Mouse (Mus musculus) CH12.LX (cell line): ENCODE results near the gene Calcb.

Source experiments
- CHD1 ChIP-seq: IDR thresholded peaks from 2 replicates; pipeline ENCODE4 v1.6.1; 2012; ENCODE audit warnings: low read depth, low read length, improper control_type of control experiment, inconsistent platforms
- CTCF ChIP-seq, 2 experiments: IDR thresholded peaks in 1 of 2; conservative IDR thresholded peaks in 1 of 2; 2 replicates each; pipeline ENCODE4 v1.5.1; 2011 to 2012; ENCODE audit warnings: low read depth in 2 of 2, low read length in 2 of 2, improper control_type of control experiment in 1 of 2, inconsistent platforms in 1 of 2, mild to moderate bottlenecking in 1 of 2, moderate library complexity in 1 of 2
- EP300 ChIP-seq: IDR thresholded peaks from 2 replicates; pipeline ENCODE4 v1.6.1; 2011; ENCODE audit warnings: low read length, improper control_type of control experiment
- GABPA ChIP-seq: IDR thresholded peaks from 2 replicates; pipeline ENCODE4 v1.6.1; 2012; ENCODE audit warnings: low read depth, low read length, improper control_type of control experiment, inconsistent platforms; ENCODE audit not compliant: insufficient replicate concordance
- KAT2A ChIP-seq: IDR thresholded peaks from 2 replicates; pipeline ENCODE4 v1.6.1; 2012; ENCODE audit warnings: low read length, improper control_type of control experiment, inconsistent platforms; ENCODE audit not compliant: insufficient replicate concordance
- NRF1 ChIP-seq: IDR thresholded peaks from 2 replicates; pipeline ENCODE4 v1.6.1; 2014; ENCODE audit warnings: low read depth, mild to moderate bottlenecking, inconsistent platforms, low read length, improper control_type of control experiment, moderate library complexity
- USF1 ChIP-seq: IDR thresholded peaks from 2 replicates; pipeline ENCODE4 v1.6.1; 2014; ENCODE audit warnings: low read depth, mild to moderate bottlenecking, inconsistent platforms, low read length, improper control_type of control experiment

GRCm38 (mm10) chr7:114718300-114718699 is at the start of gene Calcb:
- TF ChIP-seq NRF1 (no peak), EP300 (no peak), CTCF (conservative IDR thresholded peaks at IDR 0.05 in 1 of 2, IDR thresholded peaks at IDR 0.05 in 1 of 2; ENCODE audit: low read depth in 2 of 2, low read length in 2 of 2) (no peak), CHD1 (no peak), USF1 (no peak), GABPA (no peak), KAT2A (no peak)
